Mouse (Mus musculus): ENCODE data around the gene AI413582. TPM values are rescaled to one million over a fixed set of nuclear protein-coding genes. Genes with fewer than 3 reads are reported as not detected.

The AI413582 gene
- polyA plus RNA-seq, 1 experiment from 2014 or later = 20.2 TPM

GRCm38 (mm10) chr17:27518700-27519595, 46.6 kb downstream of the AI413582 start:
- Histone ChIP-seq H3K9ac (ENCODE audit: low read length) (peak overlapping the region; percentile 45; the same call in 1 of the 2 replicates), H3K27me3 (ENCODE audit: control insufficient read depth, insufficient read depth, low read length) (peaks cover 26% of the 10 kb centered on the region), H3K36me3 (ENCODE audit: control insufficient read depth, insufficient read depth, low read length) (no peaks in the 10 kb centered on the region), H3K4me1 (ENCODE audit: control insufficient read depth, insufficient read depth, low read length) (peaks cover 23% of the 10 kb centered on the region), H3K4me2 (no peak overlapping the region), H3K9me3 (ENCODE audit: control insufficient read depth, low read length) (no peaks in the 10 kb centered on the region), H3K4me3 (ENCODE audit: low read depth, low read length) (no peak overlapping the region), H3K27ac (ENCODE audit: low read depth, low read length) (peak overlapping the region; percentile 82)
- ATAC-seq (ENCODE audit: low FRiP score) = peak; percentile 60
- 19% methylated on average over 15 of the region's 15 CpGs for WGBS
- DNase-seq (ENCODE audit: low spot score, missing footprints) = peak; percentile 94

GRCm38 (mm10) chr17:27518296-27518695, 47.3 kb downstream of the AI413582 start:
- Histone ChIP-seq H3K4me2 (no peak overlapping the region), H3K36me3 (ENCODE audit: control insufficient read depth, insufficient read depth, low read length) (no peaks in the 10 kb centered on the region), H3K9me3 (ENCODE audit: control insufficient read depth, low read length) (no peaks in the 10 kb centered on the region), H3K9ac (ENCODE audit: low read length) (no peak overlapping the region), H3K4me3 (ENCODE audit: low read depth, low read length) (no peak overlapping the region), H3K27ac (ENCODE audit: low read depth, low read length) (peak overlapping the region; percentile 82), H3K27me3 (ENCODE audit: control insufficient read depth, insufficient read depth, low read length) (peaks cover 32% of the 10 kb centered on the region), H3K4me1 (ENCODE audit: control insufficient read depth, insufficient read depth, low read length) (peaks cover 30% of the 10 kb centered on the region)
- WGBS = 11% methylated on average over 9 of the region's 9 CpGs
- ATAC-seq (ENCODE audit: low FRiP score) = peak; percentile 14; the same call in 1 of the 2 replicates
- DNase-seq (ENCODE audit: low spot score, missing footprints) = no peak

GRCm38 (mm10) chr17:27513916-27514762, 51.4 kb downstream of the AI413582 start:
- Histone ChIP-seq H3K36me3 (ENCODE audit: control insufficient read depth, insufficient read depth, low read length) (no peaks in the 10 kb centered on the region), H3K4me1 (ENCODE audit: control insufficient read depth, insufficient read depth, low read length) (peaks cover 27% of the 10 kb centered on the region), H3K4me2 (peak overlapping the region; percentile 99), H3K4me3 (ENCODE audit: low read depth, low read length) (peak overlapping the region; percentile 66), H3K27ac (ENCODE audit: low read depth, low read length) (no peak overlapping the region), H3K27me3 (ENCODE audit: control insufficient read depth, insufficient read depth, low read length) (peaks cover 45% of the 10 kb centered on the region), H3K9ac (ENCODE audit: low read length) (no peak overlapping the region; the same call in 1 of the 2 replicates), H3K9me3 (ENCODE audit: control insufficient read depth, low read length) (no peaks in the 10 kb centered on the region)
- peak; percentile 91 for DNase-seq (ENCODE audit: low spot score, missing footprints)
- ATAC-seq (ENCODE audit: low FRiP score) = no peak
- 31% methylated on average over 27 of the region's 27 CpGs for WGBS

Other genes starting within 250 kb of the AI413582 start
- gene Grm4, start 44.4 kb downstream of the AI413582 start, polyA plus RNA-seq (2014; fragmentation: Nextera tagmentation; extraction: Ambion mirVana) = 3.5 and 3.6 TPM in 2 replicates
- gene Hmga1, start 9.3 kb downstream of the AI413582 start, polyA plus RNA-seq (2014; fragmentation: Nextera tagmentation; extraction: Ambion mirVana) = 354 and 406 TPM in 2 replicates
- gene Nudt3, start 57.7 kb upstream of the AI413582 start, polyA plus RNA-seq (2014; fragmentation: Nextera tagmentation; extraction: Ambion mirVana) = 44.5 and 46.0 TPM in 2 replicates
- not detected in 2 replicates for gene RPS10-NUDT3, start 69.5 kb upstream of the AI413582 start, polyA plus RNA-seq (2014; fragmentation: Nextera tagmentation; extraction: Ambion mirVana)
- 845 and 859 TPM in 2 replicates for gene Rps10, start 70.9 kb upstream of the AI413582 start, polyA plus RNA-seq (2014; fragmentation: Nextera tagmentation; extraction: Ambion mirVana)
- gene Pacsin1, start 89.8 kb upstream of the AI413582 start, polyA plus RNA-seq (2014; fragmentation: Nextera tagmentation; extraction: Ambion mirVana) = 3.1 and 4.5 TPM in 2 replicates
- gene Spdef, start 163.2 kb upstream of the AI413582 start, polyA plus RNA-seq (2014; fragmentation: Nextera tagmentation; extraction: Ambion mirVana) = 0.25 TPM in 1 of 2 replicates, not detected in the other

Data from midbrain, embryonic 11.5 days (tissue).